Mouse (Mus musculus) adrenal gland, postnatal 4 days (tissue): ENCODE data around the gene Gm13272. TPM values are rescaled to one million over a fixed set of nuclear protein-coding genes. Genes with fewer than 3 reads are reported as not detected.
A peak's percentile ranks its signal among the peaks of the same experiment; 100 is the strongest.
"Not testable (repeated sequence)": the region's sequence is repeated elsewhere in the genome, so short reads cannot be mapped to it uniquely, and the experiment has no call there.

ENCODE experiments used
- DNase-seq, 2 experiments: peaks; one replicate each; pipeline ENCODE4 v3.0.0; 2021 to 2022; ENCODE audit warnings: low spot score in 2 of 2, mixed read lengths in 2 of 2
- long read RNA-seq, 2 experiments: library from polyadenylated mRNA; stranded (forward); transcript quantifications; one replicate each; pipeline ENCODE4 v2.0.0; 2021
- total RNA-seq, 2 experiments: library from RNA; stranded (reverse); gene quantifications; 2 replicates each; pipeline ENCODE4 v1.2.3; 2021

The Gm13272 gene
- not detected for total RNA-seq
- long read RNA-seq, experiment 1 = 0 reads
- long read RNA-seq, experiment 2 = 0 reads

DNA sequence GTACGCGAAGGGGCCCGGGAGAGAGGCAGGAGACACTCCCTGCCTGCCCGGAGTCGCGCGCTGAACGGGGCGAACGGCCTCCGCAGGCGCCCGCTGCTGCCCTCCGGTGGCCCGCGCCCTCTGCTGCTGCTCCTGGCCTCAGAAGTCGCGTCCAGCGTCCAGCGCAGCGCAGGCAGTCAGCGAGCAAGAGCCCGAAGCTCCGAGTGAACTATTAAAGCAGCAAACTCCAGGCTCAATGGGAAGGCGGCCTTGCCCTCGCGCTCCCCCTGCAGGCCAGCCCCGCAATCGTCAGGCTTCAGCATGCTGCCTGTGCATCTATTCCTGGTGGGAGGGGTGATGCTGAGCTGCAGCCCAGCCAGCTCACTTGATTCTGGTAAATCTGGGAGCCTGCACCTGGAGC is at the start of gene Gm13272:
Gm13272 (plus strand) TSS at position 301 of the 400 bp plus-strand sequence.
- not testable (repeated sequence) for DNase-seq

DNA sequence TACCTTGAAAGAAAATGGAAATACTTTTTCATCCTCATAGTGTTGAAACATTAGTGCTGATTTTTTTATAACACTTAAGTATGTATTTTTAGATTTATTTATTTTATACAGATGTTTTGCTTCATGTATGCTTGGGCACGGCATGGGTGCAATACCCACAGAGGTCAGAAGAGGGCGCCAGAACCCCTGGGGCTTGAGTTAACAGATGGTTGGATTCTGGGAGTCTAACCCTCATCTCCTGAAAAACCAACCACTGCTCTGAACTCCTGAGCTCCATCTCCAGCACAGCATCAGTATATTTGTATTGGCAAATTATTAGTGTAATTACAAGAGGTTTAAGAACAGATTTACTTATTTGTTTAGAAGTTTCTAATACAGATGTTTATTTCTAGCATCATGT is 41.2 kb upstream of the Gm13272 start:
- DNase-seq = peak; percentile 43 to 52

DNA sequence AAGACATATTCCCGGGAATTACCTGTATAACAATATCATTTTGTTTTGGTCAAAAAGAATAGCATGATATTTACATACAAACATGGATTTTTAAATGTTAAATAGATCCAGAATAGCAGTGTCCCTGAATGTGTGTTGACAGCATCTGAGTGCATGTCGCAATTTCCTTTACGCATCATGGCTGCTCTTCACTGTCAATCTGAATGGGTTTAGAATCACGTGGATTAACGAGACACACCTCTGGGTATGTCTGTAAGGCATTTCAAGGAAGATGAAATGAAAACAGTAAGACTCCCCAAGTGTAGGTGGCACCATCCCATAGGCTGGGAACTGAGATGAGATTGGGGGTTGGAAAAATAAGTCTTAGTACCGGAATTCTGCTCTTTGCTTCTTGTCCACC is 40.6 kb upstream of the Gm13272 start:
- DNase-seq = no peak

DNA sequence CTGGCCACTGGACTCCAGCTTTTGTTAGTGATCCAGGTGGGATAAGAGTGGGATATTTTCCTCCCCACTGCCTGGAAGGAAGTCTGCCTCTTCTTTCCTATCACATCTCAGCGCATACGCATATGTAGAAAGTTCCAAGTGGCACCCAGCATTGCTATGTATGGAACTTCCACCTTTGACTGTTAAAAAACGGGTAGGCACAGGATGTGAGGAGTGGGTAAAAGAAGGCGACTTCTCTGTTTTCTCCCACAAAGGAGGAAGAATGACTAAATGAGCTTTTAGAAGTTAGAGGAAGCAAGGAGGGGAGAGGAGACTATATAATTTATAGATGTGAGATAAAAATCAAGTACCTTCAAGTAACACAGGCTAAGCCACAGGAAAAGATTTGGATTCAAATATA is 38.2 kb upstream of the Gm13272 start:
- DNase-seq = no peak

DNA sequence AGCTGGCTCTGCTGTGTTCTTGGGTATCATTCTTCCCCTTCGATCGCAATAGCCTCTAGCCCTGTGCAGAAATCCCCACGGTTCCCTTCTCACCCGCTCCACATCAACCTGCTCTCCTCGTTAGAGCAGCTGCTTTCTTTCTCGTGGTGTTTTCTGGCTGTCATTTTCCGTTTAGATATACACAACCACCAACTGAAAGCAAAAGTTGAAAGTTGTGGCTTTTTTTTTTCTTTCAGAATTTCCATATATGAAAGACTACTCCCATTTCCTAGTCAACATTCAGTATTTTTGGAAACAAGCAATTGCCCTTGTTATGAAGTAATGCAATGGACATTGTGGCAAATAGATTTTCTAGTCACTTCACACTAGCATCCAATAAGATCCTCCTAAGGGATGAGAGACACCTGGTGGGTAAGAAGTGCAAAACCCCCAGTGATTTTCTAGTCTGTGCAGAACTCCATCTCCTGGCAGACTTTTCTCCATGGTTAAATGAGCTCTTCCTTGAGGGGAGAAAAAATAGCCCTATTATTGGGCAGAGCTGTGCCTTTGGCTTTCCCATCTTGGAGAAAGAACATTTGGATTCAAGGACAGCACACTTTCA is 36.8 kb upstream of the Gm13272 start:
- no peak for DNase-seq

DNA sequence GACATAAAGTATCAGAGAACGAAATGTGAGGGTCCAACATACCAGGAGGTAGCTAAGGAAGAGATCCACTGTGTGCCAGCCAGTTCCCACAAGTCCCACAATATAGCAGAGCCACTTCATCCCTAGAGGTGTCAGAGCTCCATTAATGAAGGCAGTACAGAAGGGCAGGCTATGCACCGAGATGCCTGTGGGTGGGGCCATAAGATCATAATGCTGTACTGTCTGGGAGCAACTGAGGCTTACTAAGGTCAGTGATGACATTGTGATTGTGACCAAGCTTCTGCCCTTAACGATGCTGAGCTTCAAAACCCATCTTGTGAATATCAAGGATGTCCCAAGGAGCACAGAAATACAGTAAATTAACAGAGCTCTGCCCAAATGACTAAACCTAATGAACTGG is 35.4 kb upstream of the Gm13272 start:
- no peak for DNase-seq

DNA sequence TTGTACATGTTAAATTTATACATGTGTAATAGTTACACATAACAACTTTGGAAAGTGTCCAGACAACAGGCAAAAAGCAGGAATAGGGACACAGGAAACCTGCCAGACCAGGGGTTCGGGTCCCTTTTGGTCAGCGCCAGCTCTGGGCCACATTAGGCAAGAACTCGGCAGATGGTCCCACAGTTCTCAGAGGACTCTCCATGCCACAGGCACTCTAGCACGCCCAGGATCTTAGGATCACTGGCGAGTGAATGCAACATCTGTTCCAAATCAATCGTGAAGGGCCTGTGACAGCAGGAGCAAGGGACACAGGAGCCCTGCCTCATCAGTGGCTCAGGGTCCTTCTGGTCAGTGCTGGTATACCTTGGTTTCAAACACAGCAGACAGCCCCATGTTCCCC is 29.7 kb upstream of the Gm13272 start:
- no peak for DNase-seq

DNA sequence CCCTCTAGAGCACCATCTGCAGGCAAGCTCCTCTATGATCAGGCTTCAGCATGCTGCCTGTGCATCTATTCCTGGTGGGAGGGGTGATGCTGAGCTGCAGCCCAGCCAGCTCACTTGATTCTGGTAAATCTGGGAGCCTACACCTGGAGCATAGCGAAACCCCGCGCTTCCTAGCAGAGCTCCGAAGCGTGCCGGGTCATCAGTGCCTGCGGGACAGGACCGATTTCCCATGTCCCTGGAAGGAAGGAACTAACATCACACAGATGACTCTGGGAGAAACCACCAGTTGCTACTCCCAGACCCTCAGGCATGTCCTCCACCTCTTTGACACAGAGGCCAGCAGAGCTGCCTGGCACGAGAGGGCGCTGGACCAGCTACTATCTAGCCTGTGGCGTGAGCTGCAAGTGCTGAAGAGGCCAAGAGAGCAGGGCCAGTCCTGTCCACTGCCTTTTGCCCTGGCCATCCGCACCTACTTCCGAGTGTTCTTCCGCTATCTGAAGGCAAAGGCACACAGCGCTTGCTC is 24.8 kb upstream of the Gm13272 start, which contains the start of gene Gm13271:
Gm13271 (plus strand) TSS at position 51 of the 523 bp plus-strand sequence.
- peak; percentile 59 to 71 for DNase-seq

DNA sequence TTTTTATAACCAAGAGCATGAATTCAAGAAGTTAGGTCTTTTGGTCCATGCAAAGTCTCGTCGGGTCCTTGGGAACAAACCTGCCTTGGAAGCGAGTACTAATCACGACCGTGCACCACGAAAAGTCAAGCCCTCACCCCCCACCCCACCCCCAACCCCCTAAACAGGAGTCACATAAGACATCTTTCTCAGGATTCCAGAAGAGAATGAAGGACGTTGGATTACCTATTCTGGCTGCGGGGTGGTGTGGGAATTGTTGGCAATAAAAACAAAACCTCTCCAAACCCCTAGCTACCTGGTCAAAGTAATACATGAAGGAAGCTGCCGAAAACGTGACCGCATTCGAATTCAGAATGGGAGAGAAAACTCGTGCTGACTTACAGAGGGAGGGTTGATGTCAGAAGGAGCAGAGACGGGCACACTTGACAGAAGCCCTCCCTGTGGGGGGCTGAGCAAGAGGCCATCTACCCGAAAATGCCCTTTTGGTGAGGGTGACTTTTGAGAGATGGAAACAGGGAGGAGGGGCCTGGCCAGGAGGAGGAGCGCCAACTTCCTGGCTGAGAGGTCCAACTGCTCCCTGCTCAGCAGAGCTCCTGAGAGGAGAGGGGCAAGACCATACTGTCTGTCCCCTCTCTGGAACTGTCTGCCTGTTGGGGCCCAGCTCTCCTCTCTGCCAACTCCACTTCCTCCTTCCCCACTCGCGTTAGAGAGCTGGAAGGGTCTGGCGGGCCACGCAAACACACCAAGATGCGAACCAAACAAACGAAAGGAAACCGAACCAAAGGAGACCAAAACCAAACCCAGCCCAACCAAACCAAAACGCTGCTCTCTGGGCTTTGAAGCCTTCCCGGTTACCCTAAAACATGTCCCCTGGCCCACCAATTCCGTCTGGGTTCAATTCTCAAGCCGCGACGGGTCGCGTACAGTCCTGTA is 22.8 kb upstream of the Gm13272 start:
- DNase-seq = not testable (repeated sequence)

DNA sequence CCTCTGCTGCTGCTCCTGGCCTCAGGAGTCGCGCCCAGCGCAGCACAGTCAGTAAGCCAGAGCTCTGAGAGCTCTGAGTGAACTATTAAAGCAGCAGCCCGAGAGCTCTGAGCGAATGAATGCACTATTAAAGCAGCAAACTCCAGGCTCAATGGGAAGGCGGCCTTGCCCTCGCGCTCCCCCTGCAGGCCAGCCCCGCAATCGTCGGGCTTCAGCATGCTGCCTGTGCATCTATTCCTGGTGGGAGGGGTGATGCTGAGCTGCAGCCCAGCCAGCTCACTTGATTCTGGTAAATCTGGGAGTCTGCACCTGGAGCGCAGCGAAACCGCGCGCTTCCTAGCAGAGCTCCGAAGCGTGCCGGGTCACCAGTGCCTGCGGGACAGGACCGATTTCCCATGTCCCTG is 22.0 kb upstream of the Gm13272 start:
- DNase-seq = peak; percentile 73 to 82

DNA sequence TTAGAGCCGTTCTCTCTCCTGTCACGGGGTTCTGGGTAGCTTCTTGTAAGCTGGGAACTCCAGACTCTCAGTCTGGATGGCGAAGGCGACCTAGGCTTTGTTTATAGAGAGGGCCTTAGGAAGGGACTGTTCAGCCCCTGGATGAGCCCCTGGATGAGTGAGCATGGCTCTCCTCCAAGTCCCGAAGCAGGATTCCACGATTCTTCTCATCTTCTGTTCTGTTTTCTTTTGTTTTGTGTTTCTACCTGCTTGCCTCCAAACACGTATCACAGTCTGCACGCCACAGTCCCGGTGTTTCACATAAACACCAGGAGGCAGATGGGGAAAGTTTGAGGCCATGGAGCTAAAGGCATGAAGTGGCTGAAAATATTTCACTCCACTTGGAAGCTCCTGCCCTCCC is 20.9 kb upstream of the Gm13272 start:
- DNase-seq = not testable (repeated sequence)

DNA sequence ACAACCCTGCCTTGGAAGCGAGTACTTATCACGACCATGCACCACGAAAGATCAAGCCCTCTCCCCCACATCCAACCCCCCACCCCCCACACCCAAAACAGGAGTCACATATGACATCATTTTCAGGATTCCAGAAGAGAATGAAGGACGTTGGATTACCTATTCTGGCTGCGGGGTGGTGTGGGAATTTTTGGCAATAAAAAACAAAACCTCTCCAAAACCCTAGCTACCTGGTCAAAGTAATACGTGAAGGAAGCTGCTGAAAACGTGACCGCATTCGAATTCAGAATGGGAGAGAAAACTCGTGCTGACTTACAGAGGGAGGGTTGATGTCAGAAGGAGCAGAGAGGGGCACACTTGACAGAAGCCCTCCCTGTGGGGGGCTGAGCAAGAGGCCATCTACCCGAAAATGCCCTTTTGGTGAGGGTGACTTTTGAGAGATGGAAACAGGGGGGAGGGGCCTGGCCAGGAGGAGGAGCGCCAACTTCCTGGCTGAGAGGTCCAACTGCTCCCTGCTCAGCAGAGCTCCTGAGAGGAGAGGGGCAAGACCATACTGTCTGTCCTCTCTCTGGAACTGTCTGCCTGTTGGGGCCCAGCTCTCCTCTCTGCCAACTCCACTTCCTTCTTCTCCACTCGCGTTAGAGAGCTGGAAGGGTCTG is 19.9 kb upstream of the Gm13272 start, which contains the start of gene Gm13283:
Gm13283 (plus strand) TSS at position 510 of the 659 bp plus-strand sequence.
- peak in 1 of 2 experiments; percentile 22 for DNase-seq

DNA sequence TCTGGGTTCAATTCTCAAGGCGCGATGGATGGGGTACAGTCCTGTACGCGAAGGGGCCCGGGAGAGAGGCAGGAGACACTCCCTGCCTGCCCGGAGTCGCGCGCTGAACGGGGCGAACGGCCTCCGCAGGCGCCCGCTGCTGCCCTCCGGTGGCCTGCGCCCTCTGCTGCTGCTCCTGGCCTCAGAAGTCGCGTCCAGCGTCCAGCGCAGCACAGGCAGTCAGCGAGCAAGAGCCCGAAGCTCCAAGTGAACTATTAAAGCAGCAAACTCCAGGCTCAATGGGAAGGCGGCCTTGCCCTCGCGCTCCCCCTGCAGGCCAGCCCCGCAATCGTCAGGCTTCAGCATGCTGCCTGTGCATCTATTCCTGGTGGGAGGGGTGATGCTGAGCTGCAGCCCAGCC is 19.2 kb upstream of the Gm13272 start:
- DNase-seq = peak in 1 of 2 experiments; percentile 34

DNA sequence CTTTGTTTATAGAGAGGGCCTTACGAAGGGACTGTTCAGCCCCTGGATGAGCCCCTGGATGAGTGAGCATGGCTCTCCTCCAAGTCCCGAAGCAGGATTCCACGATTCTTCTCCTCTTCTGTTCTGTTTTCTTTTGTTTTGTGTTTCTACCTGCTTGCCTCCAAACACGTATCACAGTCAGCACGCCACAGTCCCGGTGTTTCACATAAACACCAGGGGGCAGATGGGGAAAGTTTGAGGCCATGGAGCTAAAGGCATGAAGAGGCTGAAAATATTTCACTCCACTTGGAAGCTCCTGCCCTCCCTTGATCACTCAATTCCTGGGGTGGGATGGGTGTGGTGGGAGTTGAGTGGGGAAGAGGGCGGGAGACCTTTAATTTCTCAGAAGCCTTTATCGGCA is 17.9 kb upstream of the Gm13272 start:
- DNase-seq = peak; percentile 62 to 76

DNA sequence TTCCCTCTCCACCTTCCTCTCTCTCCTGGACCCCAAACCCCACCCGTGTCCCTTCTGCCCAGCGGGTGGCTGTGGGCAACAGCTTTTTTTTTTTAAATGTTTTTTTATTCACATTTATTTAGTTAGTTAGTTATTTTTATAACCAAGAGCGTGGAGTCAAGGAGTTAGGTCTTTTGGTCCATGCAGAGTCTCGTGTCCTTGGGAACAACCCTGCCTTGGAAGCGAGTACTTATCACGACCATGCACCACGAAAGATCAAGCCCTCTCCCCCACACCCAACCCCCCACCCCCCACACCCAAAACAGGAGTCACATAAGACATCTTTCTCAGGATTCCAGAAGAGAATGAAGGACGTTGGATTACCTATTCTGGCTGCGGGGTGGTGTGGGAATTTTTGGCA is 17.3 kb upstream of the Gm13272 start:
- DNase-seq = peak in 1 of 2 experiments; percentile 16

DNA sequence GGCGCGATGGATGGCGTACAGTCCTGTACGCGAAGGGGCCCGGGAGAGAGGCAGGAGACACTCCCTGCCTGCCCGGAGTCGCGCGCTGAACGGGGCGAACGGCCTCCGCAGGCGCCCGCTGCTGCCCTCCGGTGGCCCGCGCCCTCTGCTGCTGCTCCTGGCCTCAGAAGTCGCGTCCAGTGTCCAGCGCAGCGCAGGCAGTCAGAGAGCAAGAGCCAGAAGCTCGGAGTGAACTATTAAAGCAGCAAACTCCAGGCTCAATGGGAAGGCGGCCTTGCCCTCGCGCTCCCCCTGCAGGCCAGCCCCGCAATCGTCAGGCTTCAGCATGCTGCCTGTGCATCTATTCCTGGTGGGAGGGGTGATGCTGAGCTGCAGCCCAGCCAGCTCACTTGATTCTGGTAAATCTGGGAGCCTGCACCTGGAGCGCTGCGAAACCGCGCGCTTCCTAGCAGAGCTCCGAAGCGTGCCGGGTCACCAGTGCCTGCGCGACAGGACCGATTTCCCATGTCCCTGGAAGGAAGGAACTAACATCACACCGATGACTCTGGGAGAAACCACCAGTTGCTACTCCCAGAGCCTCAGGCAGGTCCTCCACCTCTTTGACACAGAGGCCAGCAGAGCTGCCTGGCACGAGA is 16.1 kb upstream of the Gm13272 start:
- DNase-seq = peak in 1 of 2 experiments; percentile 18

DNA sequence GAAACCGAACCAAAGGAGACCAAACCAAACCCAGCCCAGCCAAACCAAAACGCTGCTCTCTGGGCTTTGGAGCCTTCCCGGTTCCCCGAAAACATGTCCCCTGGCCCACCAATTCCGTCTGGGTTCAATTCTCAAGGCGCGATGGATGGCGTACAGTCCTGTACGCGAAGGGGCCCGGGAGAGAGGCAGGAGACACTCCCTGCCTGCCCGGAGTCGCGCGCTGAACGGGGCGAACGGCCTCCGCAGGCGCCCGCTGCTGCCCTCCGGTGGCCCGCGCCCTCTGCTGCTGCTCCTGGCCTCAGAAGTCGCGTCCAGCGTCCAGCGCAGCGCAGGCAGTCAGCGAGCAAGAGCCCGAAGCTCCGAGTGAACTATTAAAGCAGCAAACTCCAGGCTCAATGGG is 6.1 kb upstream of the Gm13272 start, which contains the start of gene Gm13290:
Gm13290 (plus strand) TSS at position 301 of the 400 bp plus-strand sequence.
- DNase-seq = not testable (repeated sequence)

DNA sequence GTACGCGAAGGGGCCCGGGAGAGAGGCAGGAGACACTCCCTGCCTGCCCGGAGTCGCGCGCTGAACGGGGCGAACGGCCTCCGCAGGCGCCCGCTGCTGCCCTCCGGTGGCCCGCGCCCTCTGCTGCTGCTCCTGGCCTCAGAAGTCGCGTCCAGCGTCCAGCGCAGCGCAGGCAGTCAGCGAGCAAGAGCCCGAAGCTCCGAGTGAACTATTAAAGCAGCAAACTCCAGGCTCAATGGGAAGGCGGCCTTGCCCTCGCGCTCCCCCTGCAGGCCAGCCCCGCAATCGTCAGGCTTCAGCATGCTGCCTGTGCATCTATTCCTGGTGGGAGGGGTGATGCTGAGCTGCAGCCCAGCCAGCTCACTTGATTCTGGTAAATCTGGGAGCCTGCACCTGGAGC is 3.0 kb upstream of the Gm13272 start, which contains the start of gene Gm13289:
Gm13289 (plus strand) TSS at position 301 of the 400 bp plus-strand sequence.
- not testable (repeated sequence) for DNase-seq

DNA sequence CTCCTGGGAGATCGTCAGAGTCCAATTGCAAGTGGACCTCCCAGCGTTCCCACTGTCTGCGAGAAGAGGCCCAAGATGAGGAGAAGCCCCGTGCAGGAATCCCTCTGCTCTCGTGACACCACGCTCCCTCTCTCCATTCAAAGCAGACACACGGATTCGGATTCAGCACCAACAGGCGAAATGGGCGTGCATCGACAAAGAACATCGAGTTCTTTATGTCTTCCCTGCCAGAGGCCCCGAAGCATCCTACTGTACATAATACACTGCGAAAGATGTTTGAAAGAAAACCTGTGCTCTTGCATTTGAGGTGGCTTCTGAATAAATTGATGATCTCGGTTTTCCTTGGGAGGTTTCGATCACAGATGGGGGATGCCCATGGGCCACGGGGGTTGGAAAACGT is 670 bp downstream of the Gm13272 start:
- DNase-seq = not testable (repeated sequence)

DNA sequence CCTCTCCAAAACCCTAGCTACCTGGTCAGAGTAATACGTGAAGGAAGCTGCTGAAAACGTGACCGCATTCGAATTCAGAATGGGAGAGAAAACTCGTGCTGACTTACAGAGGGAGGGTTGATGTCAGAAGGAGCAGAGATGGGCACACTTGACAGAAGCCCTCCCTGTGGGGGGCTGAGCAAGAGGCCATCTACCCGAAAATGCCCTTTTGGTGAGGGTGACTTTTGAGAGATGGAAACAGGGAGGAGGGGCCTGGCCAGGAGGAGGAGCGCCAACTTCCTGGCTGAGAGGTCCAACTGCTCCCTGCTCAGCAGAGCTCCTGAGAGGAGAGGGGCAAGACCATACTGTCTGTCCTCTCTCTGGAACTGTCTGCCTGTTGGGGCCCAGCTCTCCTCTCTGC is 2.2 kb downstream of the Gm13272 start, which contains the start of gene Ifnz:
Ifnz (plus strand) TSS at position 301 of the 400 bp plus-strand sequence.
- DNase-seq = not testable (repeated sequence)
